Mouse (Mus musculus) adrenal gland, adult 8-10 months (tissue): ENCODE results near the gene Olfr1020. TPM values are rescaled to one million over a fixed set of nuclear protein-coding genes. Genes with fewer than 3 reads are reported as not detected.

Experiments used
- DNase-seq: peaks from one replicate; pipeline ENCODE4 v3.0.0; 2022
- total RNA-seq, 4 experiments: library from RNA; stranded (reverse); gene quantifications; 2 replicates each; pipeline ENCODE4 v1.2.4; 2022

The Olfr1020 gene
- not detected for total RNA-seq

GRCm38 (mm10) chr2:85846730-85847129, at the start of gene Olfr1020:
Gene Olfr1020 (plus strand): TSS chr2:85847030.
- no peak for DNase-seq

GRCm38 (mm10) chr2:85802444-85802843, 44.4 kb upstream of the Olfr1020 start, which contains the start of gene Olfr1016:
Gene Olfr1016 (minus strand): TSS chr2:85802544.
- DNase-seq: no peak

GRCm38 (mm10) chr2:85804501-85804900, 42.3 kb upstream of the Olfr1020 start:
- DNase-seq: no peak

GRCm38 (mm10) chr2:85818179-85818578, 28.7 kb upstream of the Olfr1020 start, which contains the start of gene Olfr1018:
Gene Olfr1018 (plus strand): TSS chr2:85818479.
- DNase-seq: no peak

- no peak for DNase-seq
These were observed 1.4 kb upstream of the Olfr1020 start, which contains the start of gene Olfr1019 for GRCm38 (mm10) chr2:85845383-85845782. Gene Olfr1019 (minus strand): TSS chr2:85845483.

- DNase-seq: no peak
These were observed 21.5 kb downstream of the Olfr1020 start, which contains the start of gene Olfr1022 for GRCm38 (mm10) chr2:85868294-85868693. Gene Olfr1022 (plus strand): TSS chr2:85868594.

- no peak for DNase-seq
These were observed 38.5 kb downstream of the Olfr1020 start, which contains the start of gene Olfr1023 for GRCm38 (mm10) chr2:85885340-85885739. Gene Olfr1023 (plus strand): TSS chr2:85885640.

Other genes starting within 250 kb of the Olfr1020 start
- not detected for gene Olfr1000, start 235.1 kb upstream of the Olfr1020 start, total RNA-seq
- not detected for gene Olfr1002, start 196.3 kb upstream of the Olfr1020 start, total RNA-seq
- not detected for gene Olfr154, start 182.6 kb upstream of the Olfr1020 start, total RNA-seq
- gene Olfr1006, start 168.3 kb upstream of the Olfr1020 start, total RNA-seq: not detected
- not detected for gene Olfr1008, start 157.6 kb upstream of the Olfr1020 start, total RNA-seq
- under 1 TPM in 3 of 4 experiments, not detected in 1; 0.17 to 0.24 (median 0.22) TPM for gene Olfr1009, start 131.6 kb upstream of the Olfr1020 start, total RNA-seq
- gene Olfr1012, start 84.3 kb upstream of the Olfr1020 start, total RNA-seq: not detected
- not detected for gene Olfr1013, start 79.9 kb upstream of the Olfr1020 start, total RNA-seq
- gene Olfr1014, start 74.3 kb upstream of the Olfr1020 start, total RNA-seq: not detected
- gene Olfr1015, start 65.0 kb upstream of the Olfr1020 start, total RNA-seq: under 1 TPM in 1 of 4 experiments, not detected in 3; 0.46 TPM
- gene Olfr1016, start 44.5 kb upstream of the Olfr1020 start, total RNA-seq: not detected
- not detected for gene Olfr1018, start 28.6 kb upstream of the Olfr1020 start, total RNA-seq
- not detected for gene Olfr1019, start 1.5 kb upstream of the Olfr1020 start, total RNA-seq
- gene Olfr1022, start 21.6 kb downstream of the Olfr1020 start, total RNA-seq: not detected
- not detected for gene Olfr1023, start 38.6 kb downstream of the Olfr1020 start, total RNA-seq
- not detected for gene Olfr1024, start 58.0 kb downstream of the Olfr1020 start, total RNA-seq
- gene Olfr1025-ps1, start 68.2 kb downstream of the Olfr1020 start, total RNA-seq: not detected
- gene Olfr1026, start 74.5 kb downstream of the Olfr1020 start, total RNA-seq: not detected
- not detected for gene Olfr1028, start 103.4 kb downstream of the Olfr1020 start, total RNA-seq
- not detected for gene Olfr1029, start 126.9 kb downstream of the Olfr1020 start, total RNA-seq
- not detected for gene Olfr1030, start 132.2 kb downstream of the Olfr1020 start, total RNA-seq
- gene Olfr1031, start 143.3 kb downstream of the Olfr1020 start, total RNA-seq: not detected
- gene Olfr1032, start 158.5 kb downstream of the Olfr1020 start, total RNA-seq: not detected
- gene Olfr1033, start 173.6 kb downstream of the Olfr1020 start, total RNA-seq: 1 to 10 TPM; 1.4 to 3.2 (median 1.8) TPM
- under 1 TPM; 0.13 to 0.25 (median 0.14) TPM for gene Olfr1034, start 198.8 kb downstream of the Olfr1020 start, total RNA-seq
- not detected for gene Olfr1036, start 227.0 kb downstream of the Olfr1020 start, total RNA-seq
- not detected for gene Olfr1037, start 240.4 kb downstream of the Olfr1020 start, total RNA-seq